Mouse (Mus musculus) heart, adult 2 months (tissue): ENCODE measurements at regions not wholly inside any gene's neighbourhood (a gene's known extent, or its start where the extent isn't known, plus 50 kb on each side); places are given as distances from the start of the nearest gene placed in this dataset.

Experiments
- DNase-seq, 2 experiments: peaks; one replicate each; pipeline ENCODE4 v3.0.0; 2021
- H3K27ac ChIP-seq: fragments of 200-600 bp; 2 replicates; pipeline ENCODE4 v1.8.1; 2022
- H3K27me3 ChIP-seq: fragments of 200-500 bp; 2 replicates; pipeline ENCODE4 v1.6.1; 2012; ENCODE audit warnings: mild to moderate bottlenecking, low read length, inconsistent platforms, mixed read lengths; ENCODE audit not compliant: control insufficient read depth, insufficient read depth
- H3K36me3 ChIP-seq: fragments of 200-500 bp; 2 replicates; pipeline ENCODE4 v1.6.1; 2012; ENCODE audit warnings: low read length, inconsistent platforms; ENCODE audit not compliant: control insufficient read depth, insufficient read depth
- H3K4me1 ChIP-seq: fragments of 200-500 bp; 2 replicates; pipeline ENCODE4 v1.6.1; 2011; ENCODE audit warnings: low read length; ENCODE audit not compliant: control insufficient read depth, insufficient read depth
- H3K4me3 ChIP-seq: fragments of 200-600 bp; 2 replicates; pipeline ENCODE4 v1.8.1; 2022
- H3K79me2 ChIP-seq: fragments of 200-500 bp; replicated peaks from 2 replicates; pipeline ENCODE4 v1.6.1; 2012; ENCODE audit warnings: mild to moderate bottlenecking, inconsistent platforms, low read length, moderate library complexity, mixed read lengths; ENCODE audit not compliant: control insufficient read depth, insufficient read depth
- H3K9ac ChIP-seq: fragments of 200-500 bp; 2 replicates; pipeline ENCODE4 v1.6.1; 2012; ENCODE audit warnings: low read depth, mild to moderate bottlenecking, control low read depth, inconsistent platforms, low read length, mixed read lengths
- CTCF ChIP-seq: fragments of 200-600 bp; IDR thresholded peaks from 2 replicates; pipeline ENCODE4 v1.8.1; 2022; ENCODE audit warnings: antibody characterized with exemption, mild to moderate bottlenecking, moderate library complexity
- EP300 ChIP-seq: fragments of 200-500 bp; IDR thresholded peaks from 2 replicates; pipeline ENCODE4 v1.6.1; 2011; ENCODE audit warnings: low read depth, low read length, control low read depth; ENCODE audit not compliant: insufficient read depth
- POLR2A ChIP-seq: fragments of 200-500 bp; IDR thresholded peaks from 2 replicates; pipeline ENCODE4 v1.6.1; 2011; ENCODE audit warnings: mild to moderate bottlenecking, low read depth, low read length, control low read depth; ENCODE audit not compliant: insufficient read depth
- WGBS: fragments of 180-500 bp; shearing (Covaris S2); methylation state at CpG from one replicate; pipeline ENCODE4 v1.1.7; 2018; 5-methylcytosine and 5-hydroxymethylcytosine counted together
- intact Hi-C: fragments of 180-260 bp; cut with DNase I; formaldehyde crosslinking; loops from one replicate; pipeline ENCODE4 v1.15.1; 2025

DNA sequence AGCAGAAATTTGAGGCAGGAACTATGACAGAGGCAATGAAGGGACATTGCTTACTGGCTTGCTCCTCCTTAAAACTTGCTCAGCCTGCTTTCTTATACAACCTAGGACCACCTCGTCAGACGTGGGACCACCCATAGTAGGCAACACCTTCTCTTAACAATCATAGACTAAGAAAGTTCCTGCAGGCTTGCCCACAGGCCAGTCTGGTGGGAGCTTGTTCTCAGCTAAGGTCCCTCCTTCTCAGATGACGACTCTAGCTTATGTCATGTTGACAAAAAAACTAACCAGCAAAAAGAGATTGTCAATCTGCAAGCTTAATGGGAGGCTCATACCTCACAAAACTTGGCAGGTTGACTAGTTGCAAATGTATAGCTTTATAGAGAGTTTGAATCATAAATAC, 56.5 kb upstream of the Lsm6 start:
- no peak for DNase-seq
- H3K27me3 ChIP-seq, result no peaks in the 10 kb centered on the region
- no peaks in the 10 kb centered on the region for H3K4me1 ChIP-seq
- no peak overlapping the region for H3K27ac ChIP-seq
- 69% methylated on average over 3 of the region's 3 CpGs for WGBS
- H3K79me2 ChIP-seq, result no peaks in the 10 kb centered on the region
- TF ChIP-seq POLR2A (no peak), CTCF (no peak), EP300 (no peak)
- no peaks in the 10 kb centered on the region for H3K36me3 ChIP-seq
- intact Hi-C loops, result no loop called here
- H3K9ac ChIP-seq, result no peak overlapping the region
- no peak overlapping the region for H3K4me3 ChIP-seq

DNA sequence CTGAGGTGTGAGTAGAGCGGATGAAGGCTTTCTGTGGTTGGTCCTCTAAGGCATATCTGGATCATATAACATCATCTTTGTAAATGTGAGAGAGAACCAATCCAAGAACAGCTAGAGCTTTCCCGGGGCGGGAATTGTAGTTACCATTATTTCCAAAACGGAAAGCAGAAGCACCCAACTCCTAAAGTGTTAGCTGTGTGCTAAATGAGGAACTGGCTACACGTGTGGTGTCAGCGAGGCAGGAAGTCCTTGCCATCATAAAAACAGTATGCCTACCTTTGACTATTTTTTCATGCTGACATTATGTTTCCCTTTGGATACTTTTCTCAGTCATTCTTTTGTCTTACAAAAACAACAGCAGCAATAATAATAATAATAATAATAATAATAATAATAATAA, 68.8 kb upstream of the Lsm6 start:
- no peak for TF ChIP-seq EP300
- TF ChIP-seq CTCF, result no peak
- no peak for TF ChIP-seq POLR2A
- no peak for DNase-seq
- Histone ChIP-seq H3K4me3 (no peak overlapping the region), H3K27ac (no peak overlapping the region), H3K79me2 (no peaks in the 10 kb centered on the region), H3K36me3 (no peaks in the 10 kb centered on the region), H3K9ac (no peak overlapping the region), H3K27me3 (no peaks in the 10 kb centered on the region), H3K4me1 (no peaks in the 10 kb centered on the region)
- WGBS, result 75% methylated on average over 6 of the region's 6 CpGs
- intact Hi-C loops, result loop anchor here (10.0 kb wide), 1 partner anchor 235 kb away; no protein-coding TSS in a partner anchor

DNA sequence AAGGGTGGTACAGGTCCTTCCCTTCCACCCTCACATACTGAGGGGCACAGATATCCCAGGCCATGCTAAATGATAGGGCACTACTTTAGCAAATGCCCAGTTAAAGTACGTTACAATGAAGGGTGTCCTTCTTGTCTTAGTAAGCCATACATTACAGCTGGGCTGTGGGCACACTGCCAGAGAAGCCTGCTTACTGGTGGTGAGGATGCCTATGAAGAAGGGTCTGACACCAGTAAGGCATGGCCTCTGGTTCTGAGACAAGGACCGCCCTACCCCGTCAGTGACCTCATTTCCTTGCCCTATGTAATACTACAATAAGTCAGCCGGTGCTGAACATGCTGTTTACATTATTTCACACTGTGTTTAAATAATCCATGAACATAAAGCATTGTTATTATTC, 69.6 kb upstream of the Lsm6 start:
- DNase-seq, result no peak
- Histone ChIP-seq H3K4me3 (no peak overlapping the region), H3K79me2 (no peaks in the 10 kb centered on the region), H3K36me3 (no peaks in the 10 kb centered on the region), H3K27ac (no peak overlapping the region), H3K4me1 (no peaks in the 10 kb centered on the region), H3K27me3 (no peaks in the 10 kb centered on the region), H3K9ac (no peak overlapping the region)
- 64% methylated on average over 4 of the region's 4 CpGs for WGBS
- intact Hi-C loops, result loop anchor here (10.0 kb wide), 1 partner anchor 236 kb away; no protein-coding TSS in a partner anchor
- TF ChIP-seq EP300, result no peak
- TF ChIP-seq POLR2A, result no peak
- no peak for TF ChIP-seq CTCF

GRCm38 (mm10) chr8:78899887-78900286, 78.9 kb upstream of the Lsm6 start:
- Histone ChIP-seq H3K4me3 (no peak overlapping the region), H3K79me2 (no peaks in the 10 kb centered on the region), H3K4me1 (no peaks in the 10 kb centered on the region), H3K36me3 (no peaks in the 10 kb centered on the region), H3K27me3 (no peaks in the 10 kb centered on the region), H3K9ac (no peak overlapping the region), H3K27ac (no peak overlapping the region)
- 40% methylated on average over 7 of the region's 7 CpGs for WGBS
- peak; percentile 41 to 47 for DNase-seq
- TF ChIP-seq POLR2A (no peak), CTCF (peak; percentile 93)
- intact Hi-C loops, result loop anchor here (2.0 to 10.0 kb wide), 3 partner anchors 245 to 838 kb away; no protein-coding TSS in a partner anchor

GRCm38 (mm10) chr8:78903034-78903433, 82.1 kb upstream of the Lsm6 start:
- Histone ChIP-seq H3K4me1 (no peaks in the 10 kb centered on the region), H3K9ac (no peak overlapping the region), H3K27ac (no peak overlapping the region), H3K4me3 (no peak overlapping the region), H3K36me3 (no peaks in the 10 kb centered on the region), H3K27me3 (no peaks in the 10 kb centered on the region), H3K79me2 (no peaks in the 10 kb centered on the region)
- no peak for TF ChIP-seq POLR2A
- TF ChIP-seq CTCF, result no peak
- TF ChIP-seq EP300, result no peak
- 90% methylated on average over 1 of the region's 1 CpGs for WGBS
- DNase-seq, result no peak
- intact Hi-C loops, result no loop called here

- no peaks in the 10 kb centered on the region for H3K36me3 ChIP-seq
- 45% methylated on average over 1 of the region's 1 CpGs for WGBS
- H3K79me2 ChIP-seq, result no peaks in the 10 kb centered on the region
- intact Hi-C loops, result no loop called here
- no peak overlapping the region for H3K4me3 ChIP-seq
- H3K4me1 ChIP-seq, result no peaks in the 10 kb centered on the region
- H3K27ac ChIP-seq, result no peak overlapping the region
- H3K27me3 ChIP-seq, result no peaks in the 10 kb centered on the region
- no peak overlapping the region for H3K9ac ChIP-seq
- DNase-seq, result no peak
- TF ChIP-seq POLR2A (no peak), EP300 (no peak), CTCF (no peak)
These were observed 87.0 kb upstream of the Lsm6 start for GRCm38 (mm10) chr8:78907918-78908317.
